Mouse (Mus musculus): ENCODE results near the gene Msh5.

- no peak for TF ChIP-seq CTCF (IDR thresholded peaks at IDR 0.05 in 2 of 3, conservative IDR thresholded peaks at IDR 0.05 in 1 of 3; ENCODE audit: control insufficient read depth in 1 of 3, insufficient read depth in 1 of 3, low read depth in 2 of 3, low read length in 3 of 3, poor library complexity in 1 of 3, severe bottlenecking in 1 of 3)
- no peak for TF ChIP-seq POLR2A (IDR thresholded peaks at IDR 0.05; ENCODE audit: control insufficient read depth in 1 of 2, insufficient read depth in 1 of 2, low read depth in 1 of 2, low read length in 2 of 2, poor library complexity in 1 of 2)
These were observed 21.8 kb upstream of the Msh5 start for GRCm38 (mm10) chr17:35068213-35068914.

Data from MEL (cell line).